Mouse (Mus musculus): ENCODE results near the gene Plekhg2.

Gene Plekhg2

DNA sequence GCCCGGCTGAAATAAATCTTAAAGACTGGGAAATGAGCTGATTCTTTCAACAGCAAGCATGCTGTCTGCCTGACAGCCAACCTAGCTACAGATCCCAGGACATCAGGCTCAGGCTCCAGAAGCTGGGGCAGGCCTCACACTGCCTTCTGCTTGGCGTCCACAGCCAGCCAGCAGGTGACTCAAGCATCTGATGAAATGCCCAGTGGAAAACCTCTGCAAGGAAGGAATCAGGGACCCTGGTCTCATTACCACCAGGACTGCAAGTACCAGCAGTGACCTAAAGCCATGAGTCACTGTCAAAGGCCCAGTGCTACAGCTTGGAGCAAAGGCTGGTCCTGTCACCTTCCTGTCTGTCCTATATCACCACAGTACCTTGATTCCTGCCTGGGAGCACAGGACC lies 36.9 kb downstream of the Plekhg2 start:
- in situ Hi-C loops (cut with MboI) = no loop called here

DNA sequence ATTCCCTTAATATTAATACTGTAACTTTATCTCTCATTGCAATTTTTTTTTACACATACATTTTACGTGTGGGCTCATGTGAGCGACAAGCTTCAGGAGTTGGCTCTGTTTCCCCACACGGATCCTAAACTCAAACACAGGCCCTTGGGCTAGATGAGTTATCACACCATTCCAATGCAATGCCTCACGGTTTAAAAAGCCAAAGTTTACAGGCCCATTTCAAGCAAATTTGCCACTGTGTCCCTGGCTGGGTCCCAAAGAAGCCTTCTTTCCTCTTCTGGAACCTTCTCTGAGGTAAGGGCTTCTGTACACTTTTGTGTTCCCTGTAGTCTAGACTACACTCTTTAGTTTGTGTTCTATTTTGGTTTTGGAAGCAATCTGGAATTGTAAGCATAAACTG lies 37.9 kb downstream of the Plekhg2 start:
- in situ Hi-C loops (cut with MboI) = no loop called here

DNA sequence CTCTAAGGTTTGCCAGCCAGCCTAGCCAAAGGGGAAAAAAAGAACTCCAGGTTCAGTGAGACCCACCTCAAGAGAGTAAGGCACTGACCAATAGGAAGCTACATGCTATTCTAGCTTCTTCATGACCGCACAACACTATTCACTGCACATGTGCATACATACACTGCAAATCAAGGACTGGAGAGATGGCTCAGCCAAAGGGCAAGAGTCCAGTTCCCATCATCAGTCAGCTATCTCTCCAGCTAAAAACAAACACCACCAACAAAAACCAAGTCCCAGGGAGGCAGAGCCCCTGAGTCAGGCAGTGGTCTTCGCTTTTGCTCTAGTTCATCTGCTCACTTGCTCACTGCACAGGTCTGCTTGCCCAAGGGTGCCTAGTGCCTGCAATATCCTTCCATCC lies 44.1 kb downstream of the Plekhg2 start:
- in situ Hi-C loops (cut with MboI) = no loop called here

DNA sequence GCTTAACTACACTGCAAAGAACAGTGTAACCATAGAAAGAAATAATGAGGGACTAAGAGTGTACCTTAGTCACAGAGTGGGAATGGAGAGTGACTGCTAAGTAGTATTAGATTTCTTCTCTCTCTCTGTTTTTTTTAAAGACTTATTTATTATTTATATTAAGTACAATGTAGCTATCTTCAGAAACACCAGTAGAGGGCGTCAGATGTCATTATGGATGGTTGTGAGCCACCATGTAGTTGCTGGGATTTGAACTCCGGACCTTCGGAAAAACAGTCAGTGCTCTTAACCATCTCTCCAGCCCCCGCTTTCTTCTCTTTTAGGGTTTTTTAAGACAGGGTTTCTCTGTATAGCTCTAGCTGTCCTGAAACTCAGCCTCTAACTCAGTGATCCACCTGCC lies 45.9 kb downstream of the Plekhg2 start:
- in situ Hi-C loops (cut with MboI) = no loop called here

DNA sequence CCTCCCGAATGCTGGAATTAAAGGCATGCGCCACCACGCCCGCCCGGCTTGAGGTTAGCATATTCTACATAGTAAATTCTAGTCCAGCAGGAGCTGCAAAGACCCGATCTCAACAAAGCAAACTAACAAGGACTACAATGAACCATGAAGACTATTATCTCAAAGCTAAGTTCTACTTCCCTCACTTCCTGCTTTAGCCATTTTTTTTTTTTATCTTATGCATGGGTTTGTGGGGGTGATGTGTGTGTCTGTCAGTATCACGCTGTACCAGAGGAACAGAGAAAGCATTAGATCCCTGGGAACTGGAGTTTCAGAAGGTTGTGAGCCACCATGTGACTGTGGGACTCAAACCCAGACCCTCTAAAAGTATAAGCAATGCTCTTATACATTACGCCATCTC lies 47.1 kb downstream of the Plekhg2 start:
- in situ Hi-C loops (cut with MboI) = no loop called here

DNA sequence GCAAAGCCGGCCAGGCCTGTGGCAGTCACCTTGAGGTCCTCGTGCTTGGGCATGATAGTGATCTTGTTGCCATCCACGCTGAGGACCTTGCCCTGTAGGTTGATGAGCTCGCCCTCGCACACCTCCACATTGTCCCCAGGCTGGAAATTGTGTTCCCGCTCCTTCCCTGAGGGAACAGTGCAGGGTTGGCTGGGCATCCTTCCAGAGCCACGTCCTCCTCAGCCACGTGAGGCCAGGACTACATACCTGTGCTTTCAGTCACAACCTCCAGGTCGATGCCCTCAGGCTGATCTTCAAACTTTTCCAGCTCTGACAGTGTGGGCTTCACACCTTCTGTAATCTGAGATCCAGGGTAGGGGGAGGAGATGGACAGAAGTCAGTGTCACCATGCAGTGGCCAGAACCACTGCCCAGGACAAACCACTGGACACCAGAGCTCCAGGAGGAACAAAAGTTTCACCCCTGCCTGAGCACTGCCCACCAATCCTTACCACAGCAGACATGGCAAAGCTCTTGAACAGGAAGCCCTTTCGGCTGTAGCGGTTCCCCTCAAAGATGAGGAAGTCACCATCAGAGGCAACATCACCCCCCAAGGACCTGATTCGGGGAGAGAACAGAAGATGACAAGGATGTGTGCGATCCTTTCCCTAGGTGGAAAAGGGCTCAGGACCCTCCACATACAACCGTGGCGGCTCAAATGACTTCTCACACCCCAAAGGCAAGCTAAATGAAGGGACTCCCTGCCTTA lies 50.3 kb downstream of the Plekhg2 start:
- in situ Hi-C loops (cut with MboI) = no loop called here

DNA sequence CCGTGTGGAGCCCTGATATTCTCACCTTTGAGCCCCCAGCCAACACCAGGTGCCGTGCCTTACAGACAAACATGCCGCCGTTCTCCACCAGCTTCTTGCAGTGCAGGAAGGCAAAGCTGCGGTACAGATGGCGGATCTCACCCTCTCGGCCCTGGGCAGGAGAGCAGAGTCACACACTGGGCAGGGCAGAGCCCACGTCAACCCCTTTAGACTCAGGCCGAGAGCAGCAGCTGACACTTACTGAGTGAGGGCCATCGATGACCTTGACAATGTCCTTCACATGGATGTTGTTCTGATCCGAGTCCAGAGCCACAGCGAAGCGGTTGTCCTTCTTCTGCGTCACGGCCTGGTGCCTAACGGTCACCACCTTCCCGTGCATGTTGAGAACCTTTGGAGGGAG lies 53.7 kb downstream of the Plekhg2 start:
- in situ Hi-C loops (cut with MboI) = no loop called here

DNA sequence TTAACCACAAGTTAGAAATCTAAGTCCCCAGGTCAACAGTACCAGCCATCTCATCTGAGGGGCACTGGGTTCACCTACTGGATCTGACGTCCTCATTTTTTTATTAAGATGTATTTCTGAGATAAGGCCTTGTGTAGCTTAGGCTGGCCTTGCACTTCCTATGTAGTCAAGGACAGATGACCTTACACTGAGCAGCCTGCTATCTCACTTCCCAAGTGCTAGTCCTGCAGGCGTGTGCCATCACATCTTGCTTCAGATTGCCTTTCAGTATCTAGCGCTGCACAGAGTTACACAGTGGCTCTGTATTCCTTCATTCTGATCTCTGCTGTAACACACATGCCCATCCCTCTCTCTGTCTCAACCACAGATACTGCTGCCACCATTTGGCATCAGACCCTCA lies 54.4 kb downstream of the Plekhg2 start:
- in situ Hi-C loops (cut with MboI) = no loop called here

DNA sequence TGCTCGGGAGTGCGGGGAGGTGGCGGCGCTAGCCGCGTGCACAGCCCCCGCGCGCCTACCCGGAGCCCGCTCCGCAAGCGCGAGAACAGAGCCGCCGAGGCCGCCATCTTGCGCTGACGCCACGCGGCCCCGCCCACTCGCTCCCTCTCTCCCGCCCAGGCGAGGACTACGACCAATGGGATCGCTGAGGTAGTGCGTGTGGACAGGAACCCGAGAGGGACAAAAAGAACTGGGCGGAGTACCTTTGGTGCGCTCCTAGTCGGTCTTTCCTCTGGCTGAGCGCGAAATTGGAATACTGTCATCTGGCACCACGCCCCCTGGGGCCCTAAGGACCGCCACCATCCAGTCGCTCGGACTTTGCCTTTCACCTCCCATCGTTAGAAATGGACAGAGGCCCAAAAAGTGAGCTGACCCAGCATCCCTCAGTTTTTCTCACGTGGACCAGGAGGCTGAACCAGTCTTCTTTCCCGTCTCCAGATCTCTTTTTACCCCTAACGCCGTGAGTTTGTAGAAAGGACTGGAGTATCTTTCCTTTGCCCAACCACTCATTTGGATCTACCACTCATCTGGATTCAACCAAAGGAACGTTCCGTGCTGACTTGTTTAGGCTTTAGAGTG lies 60.4 kb downstream of the Plekhg2 start, which contains the start of gene Timm50:
Gene Timm50, minus strand, starts transcription at position 147 of the 618 bp plus-strand sequence.
- in situ Hi-C loops (cut with MboI) = no loop called here

DNA sequence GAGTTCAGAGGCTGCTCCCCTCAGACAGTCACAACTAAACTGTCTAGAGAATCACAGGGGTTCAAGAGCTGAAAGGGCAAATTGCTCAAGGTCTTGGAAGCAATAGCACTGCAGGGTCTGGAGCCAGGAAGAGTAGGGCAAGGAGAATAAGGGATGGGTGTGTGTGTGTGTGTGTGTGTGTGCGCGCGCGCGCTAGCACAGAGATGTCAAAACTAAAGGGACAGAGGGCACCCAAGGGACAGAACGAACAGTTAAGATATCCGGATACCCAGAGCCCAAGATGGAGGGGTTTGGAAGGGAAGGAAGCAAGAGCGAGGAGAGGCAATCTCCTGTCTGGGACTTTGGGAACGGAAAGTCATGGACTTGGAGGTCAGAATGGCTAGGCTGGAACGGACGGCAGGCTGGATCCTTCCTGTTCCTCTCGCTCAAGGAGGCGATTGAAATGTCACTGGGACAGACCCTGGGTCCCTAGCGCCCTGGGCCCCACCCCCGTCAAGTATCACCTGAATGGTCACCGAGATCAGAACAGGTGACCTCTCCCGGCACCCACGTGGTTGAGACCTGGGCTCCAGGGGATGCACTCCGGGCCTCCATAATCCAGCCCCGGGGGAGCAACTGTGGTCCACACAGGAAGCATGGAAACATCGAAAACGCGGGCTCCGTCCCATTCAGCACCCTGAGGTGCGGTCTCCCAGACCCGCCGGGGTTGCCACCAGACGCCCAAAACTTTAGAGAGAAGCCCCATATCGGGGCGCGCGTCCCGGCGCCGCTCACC lies 61.1 kb downstream of the Plekhg2 start:
- in situ Hi-C loops (cut with MboI) = no loop called here

DNA sequence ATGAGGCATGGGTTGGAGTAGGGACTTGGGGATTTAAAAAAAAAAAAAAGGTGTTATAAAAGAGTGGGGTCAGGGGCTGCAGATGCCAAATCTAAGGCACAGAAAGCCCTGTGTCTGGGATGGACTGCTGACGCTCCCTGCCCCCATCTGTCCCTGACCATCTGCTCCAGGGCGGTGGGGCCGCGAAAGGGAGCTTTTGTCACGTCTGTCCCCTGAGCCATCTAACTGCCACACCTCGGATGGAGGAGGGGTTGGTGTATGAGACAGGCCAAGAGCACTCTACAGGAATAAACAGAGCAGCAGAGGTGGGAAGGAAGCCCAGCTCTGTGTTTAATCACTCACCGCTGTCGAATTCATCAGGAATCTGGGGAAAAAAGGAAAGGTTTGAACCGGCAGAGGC lies 62.7 kb downstream of the Plekhg2 start:
- in situ Hi-C loops (cut with MboI) = no loop called here
